Mouse (Mus musculus) neural tube, embryonic 13.5 days (tissue): ENCODE results near the gene Map4k1. TPM values are rescaled to one million over a fixed set of nuclear protein-coding genes. Genes with fewer than 3 reads are reported as not detected.

Experiments
- ATAC-seq: fragments of 200-750 bp; cut with Nextera tagmentation; 2 replicates; pipeline ENCODE4 v1.8.0; 2017; ENCODE audit warnings: low read depth, mild to moderate bottlenecking, moderate TSS enrichment, moderate library complexity
- H3K27ac ChIP-seq: fragments of 300-500 bp; sonication (generic); replicated peaks from 2 replicates; pipeline ENCODE4 v1.5.1; 2015; ENCODE audit warnings: moderate library complexity, mild to moderate bottlenecking, inconsistent platforms
- H3K27me3 ChIP-seq: fragments of 300-500 bp; sonication (generic); 2 replicates; pipeline ENCODE4 v1.6.1; 2015; ENCODE audit warnings: mild to moderate bottlenecking, inconsistent platforms
- H3K36me3 ChIP-seq: fragments of 300-500 bp; sonication (generic); 2 replicates; pipeline ENCODE4 v1.6.1; 2015; ENCODE audit warnings: mild to moderate bottlenecking, inconsistent platforms
- H3K4me1 ChIP-seq: fragments of 300-500 bp; sonication (generic); replicated peaks from 2 replicates; pipeline ENCODE4 v1.6.1; 2015; ENCODE audit warnings: inconsistent platforms
- H3K4me2 ChIP-seq: fragments of 300-500 bp; sonication (generic); 2 replicates; pipeline ENCODE4 v1.6.1; 2015; ENCODE audit warnings: inconsistent platforms, mild to moderate bottlenecking, moderate library complexity
- H3K4me3 ChIP-seq: fragments of 300-500 bp; sonication (generic); 2 replicates; pipeline ENCODE4 v1.5.1; 2015; ENCODE audit warnings: mild to moderate bottlenecking, inconsistent platforms
- H3K9ac ChIP-seq: fragments of 300-500 bp; sonication (generic); 2 replicates; pipeline ENCODE4 v1.6.1; 2015; ENCODE audit warnings: moderate library complexity, mild to moderate bottlenecking, inconsistent platforms
- H3K9me3 ChIP-seq: fragments of 300-500 bp; sonication (generic); 2 replicates; pipeline ENCODE4 v1.6.1; 2016; ENCODE audit warnings: inconsistent platforms
- WGBS: fragments of 180-500 bp; shearing (Covaris S2); methylation state at CpG from one replicate; pipeline ENCODE4 v1.1.7; 2015; 5-methylcytosine and 5-hydroxymethylcytosine counted together
- polyA plus RNA-seq: library from polyadenylated mRNA; unstranded; fragments of >200 nt; fragmentation: Nextera tagmentation; extraction: Ambion mirVana; gene quantifications from 2 replicates; pipeline ENCODE4 v1.2.1, GENCODE M21; 2015

Map4k1 gene
- polyA plus RNA-seq, 1 experiment from 2014 or later, result 4.1 TPM

- peak overlapping the region; percentile 31; the same call in 1 of the 2 replicates for H3K9ac ChIP-seq
- peak; percentile 46; the same call in 1 of the 2 replicates for ATAC-seq
- WGBS, result 40% methylated on average over 10 of the region's 10 CpGs
- no peak overlapping the region for H3K4me3 ChIP-seq
- H3K27ac ChIP-seq, result peak overlapping the region; percentile 80
- H3K4me2 ChIP-seq, result no peak overlapping the region
- H3K4me1 ChIP-seq, result peaks cover 37% of the 10 kb centered on the region
- no peaks in the 10 kb centered on the region for H3K27me3 ChIP-seq
- no peaks in the 10 kb centered on the region for H3K9me3 ChIP-seq
- no peaks in the 10 kb centered on the region for H3K36me3 ChIP-seq
Measured at GRCm38 (mm10) chr7:28945416-28946270, 36.2 kb upstream of the Map4k1 start.

- H3K9me3 ChIP-seq, result no peaks in the 10 kb centered on the region
- 38% methylated on average over 1 of the region's 1 CpGs for WGBS
- H3K4me1 ChIP-seq, result peaks cover 42% of the 10 kb centered on the region
- no peaks in the 10 kb centered on the region for H3K36me3 ChIP-seq
- no peak for ATAC-seq
- no peaks in the 10 kb centered on the region for H3K27me3 ChIP-seq
- no peak overlapping the region for H3K4me2 ChIP-seq
- H3K4me3 ChIP-seq, result no peak overlapping the region
- H3K9ac ChIP-seq, result no peak overlapping the region
- peak overlapping the region; percentile 80 for H3K27ac ChIP-seq
Measured at GRCm38 (mm10) chr7:28946271-28946610, 35.6 kb upstream of the Map4k1 start.

DNA sequence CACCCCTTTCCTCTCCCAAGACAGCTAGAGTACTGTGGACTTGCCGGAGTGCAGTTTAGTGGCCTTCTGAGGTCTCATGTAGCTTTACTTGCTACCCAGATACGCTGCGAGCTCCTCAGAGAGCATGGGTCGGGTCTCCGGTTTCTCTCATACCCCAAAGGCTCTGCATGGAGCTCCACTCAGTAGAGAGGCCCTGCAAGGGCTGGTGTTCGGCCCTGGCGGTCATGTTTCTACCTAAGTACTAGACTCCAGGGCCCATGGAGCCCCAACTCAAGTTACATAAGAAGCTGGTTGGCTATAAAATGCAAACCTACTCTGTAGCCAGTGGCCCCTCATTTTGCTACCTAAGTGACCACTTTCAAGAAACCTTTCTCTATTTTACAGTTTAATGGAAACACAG lies 33.1 kb upstream of the Map4k1 start:
- Histone ChIP-seq H3K4me1 (peaks cover 62% of the 10 kb centered on the region), H3K4me3 (no peak overlapping the region), H3K9me3 (no peaks in the 10 kb centered on the region), H3K9ac (no peak overlapping the region), H3K36me3 (no peaks in the 10 kb centered on the region; the same call in 1 of the 2 replicates), H3K27me3 (no peaks in the 10 kb centered on the region), H3K27ac (no peak overlapping the region), H3K4me2 (no peak overlapping the region)
- no peak for ATAC-seq
- WGBS, result 96% methylated on average over 7 of the region's 7 CpGs

DNA sequence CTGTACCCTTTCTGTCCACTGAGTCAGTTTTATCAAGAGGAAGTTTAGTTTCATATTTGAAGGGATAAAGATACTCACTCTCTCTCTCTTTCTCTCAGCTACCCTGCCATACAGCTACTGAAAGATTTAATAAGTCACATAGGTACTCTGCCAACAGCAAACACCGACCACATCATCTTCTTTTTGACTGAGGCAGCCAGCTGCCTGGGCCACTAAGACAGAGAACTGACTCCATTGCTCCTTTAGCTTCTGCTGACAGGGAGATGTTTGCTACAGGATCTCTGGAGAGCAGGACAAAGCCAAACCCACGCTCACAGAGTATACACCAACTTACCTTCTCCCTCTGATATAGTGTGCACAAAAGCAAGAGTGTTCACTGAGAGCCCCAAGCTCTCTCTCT lies 32.6 kb upstream of the Map4k1 start:
- Histone ChIP-seq H3K4me1 (peaks cover 66% of the 10 kb centered on the region), H3K4me2 (no peak overlapping the region), H3K27ac (no peak overlapping the region), H3K36me3 (no peaks in the 10 kb centered on the region; the same call in 1 of the 2 replicates), H3K4me3 (no peak overlapping the region), H3K27me3 (no peaks in the 10 kb centered on the region), H3K9me3 (no peaks in the 10 kb centered on the region), H3K9ac (no peak overlapping the region)
- ATAC-seq, result no peak
- WGBS, result 88% methylated on average over 2 of the region's 2 CpGs

GRCm38 (mm10) chr7:28950346-28951037 lies 31.4 kb upstream of the Map4k1 start:
- WGBS, result 94% methylated on average over 10 of the region's 10 CpGs
- H3K4me1 ChIP-seq, result peaks cover 68% of the 10 kb centered on the region
- H3K36me3 ChIP-seq, result no peaks in the 10 kb centered on the region; the same call in 1 of the 2 replicates
- no peak overlapping the region for H3K4me3 ChIP-seq
- H3K9ac ChIP-seq, result no peak overlapping the region
- H3K27me3 ChIP-seq, result no peaks in the 10 kb centered on the region
- no peak overlapping the region for H3K4me2 ChIP-seq
- H3K27ac ChIP-seq, result no peak overlapping the region
- no peaks in the 10 kb centered on the region for H3K9me3 ChIP-seq
- ATAC-seq, result no peak

- Histone ChIP-seq H3K36me3 (no peaks in the 10 kb centered on the region; the same call in 1 of the 2 replicates), H3K9ac (no peak overlapping the region), H3K4me1 (peaks cover 64% of the 10 kb centered on the region), H3K9me3 (no peaks in the 10 kb centered on the region), H3K4me2 (no peak overlapping the region), H3K27me3 (no peaks in the 10 kb centered on the region), H3K27ac (no peak overlapping the region), H3K4me3 (no peak overlapping the region)
- WGBS, result 90% methylated on average over 2 of the region's 2 CpGs
- ATAC-seq, result no peak
Measured at GRCm38 (mm10) chr7:28951764-28952163, 30.1 kb upstream of the Map4k1 start.

DNA sequence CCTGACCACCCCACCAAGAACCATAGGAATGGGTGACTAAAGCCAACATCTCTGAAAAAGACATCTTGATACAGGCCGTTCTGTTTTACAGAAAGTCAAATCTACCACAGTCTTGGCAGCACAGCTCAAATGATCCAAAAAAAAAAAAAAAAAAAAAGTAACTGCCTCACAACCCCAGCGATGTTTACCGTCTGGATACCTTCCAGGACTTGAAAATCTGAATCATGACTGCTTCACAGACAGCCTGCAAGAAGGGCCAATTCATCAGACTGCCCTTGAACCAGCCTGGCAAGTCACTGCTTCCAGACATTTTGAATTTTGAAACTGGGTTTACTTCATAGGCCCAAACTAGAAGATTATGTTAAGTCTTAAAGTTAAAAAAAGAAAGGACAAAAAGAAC lies 29.1 kb upstream of the Map4k1 start:
- no peaks in the 10 kb centered on the region; the same call in 1 of the 2 replicates for H3K36me3 ChIP-seq
- H3K4me2 ChIP-seq, result 0 out of 2 replicates have a peak overlapping the region, but pooled peaks have one; percentile 1

GRCm38 (mm10) chr7:28953476-28954376 lies 28.1 kb upstream of the Map4k1 start:
- Histone ChIP-seq H3K36me3 (no peaks in the 10 kb centered on the region; the same call in 1 of the 2 replicates), H3K4me2 (0 out of 2 replicates have a peak overlapping the region, but pooled peaks have one; percentile 1), H3K27me3 (no peaks in the 10 kb centered on the region), H3K9ac (no peak overlapping the region), H3K4me3 (no peak overlapping the region), H3K9me3 (no peaks in the 10 kb centered on the region), H3K27ac (peak overlapping the region; percentile 68), H3K4me1 (peaks cover 73% of the 10 kb centered on the region)
- 8% methylated on average over 2 of the region's 2 CpGs for WGBS
- peak; percentile 54; the same call in 1 of the 2 replicates for ATAC-seq

More for the DNA sequence above, 29.1 kb upstream of the Map4k1 start:
- H3K9ac ChIP-seq, result no peak overlapping the region
- no peak overlapping the region for H3K4me3 ChIP-seq
- no peak for ATAC-seq
- H3K9me3 ChIP-seq, result no peaks in the 10 kb centered on the region
- H3K4me1 ChIP-seq, result peaks cover 64% of the 10 kb centered on the region
- no peaks in the 10 kb centered on the region for H3K27me3 ChIP-seq
- WGBS, result 29% methylated on average over 3 of the region's 3 CpGs
- peak overlapping the region; percentile 68 for H3K27ac ChIP-seq

DNA sequence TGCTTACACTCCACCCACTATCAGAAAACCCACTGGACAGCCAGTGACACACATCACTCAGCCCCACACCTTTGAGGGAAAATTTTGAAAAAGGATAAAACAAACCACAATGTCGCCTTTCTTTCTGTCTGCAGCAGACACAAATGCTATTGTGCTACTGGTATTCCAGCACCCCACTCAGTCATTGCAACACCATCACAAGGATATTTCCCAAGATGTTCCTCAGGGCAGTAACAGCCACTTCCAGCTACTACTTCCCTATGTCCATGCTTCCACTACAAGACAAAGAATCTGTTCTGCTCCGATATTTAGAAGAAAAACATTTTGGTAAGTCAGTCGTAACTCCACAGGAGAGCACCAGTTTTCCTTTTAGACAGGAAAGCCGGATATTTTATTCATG lies 27.1 kb upstream of the Map4k1 start:
- H3K9ac ChIP-seq, result no peak overlapping the region
- 73% methylated on average over 4 of the region's 4 CpGs for WGBS
- peaks cover 84% of the 10 kb centered on the region for H3K4me1 ChIP-seq
- no peaks in the 10 kb centered on the region; the same call in 1 of the 2 replicates for H3K36me3 ChIP-seq
- H3K4me3 ChIP-seq, result no peak overlapping the region
- H3K9me3 ChIP-seq, result no peaks in the 10 kb centered on the region
- no peak overlapping the region for H3K4me2 ChIP-seq
- no peaks in the 10 kb centered on the region for H3K27me3 ChIP-seq
- ATAC-seq, result no peak
- peak overlapping the region; percentile 42; the same call in 1 of the 2 replicates for H3K27ac ChIP-seq

GRCm38 (mm10) chr7:28955295-28955897 lies 26.5 kb upstream of the Map4k1 start:
- Histone ChIP-seq H3K36me3 (no peaks in the 10 kb centered on the region; the same call in 1 of the 2 replicates), H3K4me3 (no peak overlapping the region), H3K27ac (peak overlapping the region; percentile 42), H3K9me3 (no peaks in the 10 kb centered on the region), H3K4me1 (peaks cover 90% of the 10 kb centered on the region), H3K27me3 (no peaks in the 10 kb centered on the region), H3K9ac (0 out of 2 replicates have a peak overlapping the region, but pooled peaks have one; percentile 8), H3K4me2 (no peak overlapping the region)
- WGBS, result 49% methylated on average over 5 of the region's 5 CpGs
- ATAC-seq, result no peak

GRCm38 (mm10) chr7:28956270-28956669 lies 25.6 kb upstream of the Map4k1 start:
- Histone ChIP-seq H3K9me3 (no peaks in the 10 kb centered on the region), H3K4me3 (no peak overlapping the region), H3K9ac (no peak overlapping the region), H3K27me3 (no peaks in the 10 kb centered on the region), H3K27ac (no peak overlapping the region), H3K4me1 (peaks cover 92% of the 10 kb centered on the region), H3K4me2 (no peak overlapping the region), H3K36me3 (no peaks in the 10 kb centered on the region; the same call in 1 of the 2 replicates)
- ATAC-seq, result no peak
- whole genome bisulfite sequencing, result 95% methylated on average over 1 of the region's 1 CpGs
